Mouse (Mus musculus): ENCODE data around the gene Oat. TPM values are rescaled to one million over a fixed set of nuclear protein-coding genes. Genes with fewer than 3 reads are reported as not detected.

Gene Oat
- polyA plus RNA-seq, 2 experiments = 169 to 250 TPM

- Histone ChIP-seq H3K27me3 (ENCODE audit: control insufficient read depth, insufficient read depth, low read length) (no peaks in the 10 kb centered on the region), H3K27ac (replicated peaks; ENCODE audit: low read depth, low read length) (no peak overlapping the region)
- WGBS = 29% methylated on average over 2 of the region's 2 CpGs
These were observed 67.1 kb downstream of the Oat start for GRCm38 (mm10) chr7:132509110-132509509.

More at GRCm38 (mm10) chr7:132509110-132509509, 67.1 kb downstream of the Oat start:
- DNase-seq (ENCODE audit: low spot score) (peak; percentile 25), ATAC-seq (ENCODE audit: low FRiP score, low read depth) (no peak)
- no peak overlapping the region for H3K4me2 ChIP-seq (replicated peaks; ENCODE audit: low read depth, low read length, severe bottlenecking)
- H3K9me3 ChIP-seq (ENCODE audit: control insufficient read depth, low read length) = no peaks in the 10 kb centered on the region
- no peaks in the 10 kb centered on the region for H3K36me3 ChIP-seq (ENCODE audit: control insufficient read depth, insufficient read depth, low read length)
- H3K4me3 ChIP-seq (replicated peaks; ENCODE audit: low read length) = no peak overlapping the region
- no peak for TF ChIP-seq POLR2A (IDR thresholded peaks at IDR 0.05; ENCODE audit: borderline replicate concordance, extremely low read depth, insufficient read depth, insufficient read length)
- peaks cover 5% of the 10 kb centered on the region; the same call in 1 of the 2 replicates for H3K4me1 ChIP-seq (ENCODE audit: control insufficient read depth, insufficient read depth, low read length)
- H3K9ac ChIP-seq (ENCODE audit: low read depth, low read length, severe bottlenecking) = no peak overlapping the region

Other genes starting within 250 kb of the Oat start
- 0.10 and 0.17 TPM in 2 replicates for gene Nkx1-2, start 23.2 kb upstream of the Oat start, polyA plus RNA-seq (2012; rRNA removed)
- gene Nkx1-2, start 23.2 kb upstream of the Oat start, polyA plus RNA-seq (2014; fragmentation: Nextera tagmentation; extraction: Ambion mirVana) = 0.08 and 0.21 TPM in 2 replicates
- 20.9 and 21.0 TPM in 2 replicates for gene Lhpp, start 34.2 kb upstream of the Oat start, polyA plus RNA-seq (2012; rRNA removed)
- gene Lhpp, start 34.2 kb upstream of the Oat start, polyA plus RNA-seq (2014; fragmentation: Nextera tagmentation; extraction: Ambion mirVana) = 22.5 and 24.9 TPM in 2 replicates
- gene Fam53b, start 237.5 kb upstream of the Oat start, polyA plus RNA-seq (2012; rRNA removed) = 15.1 and 17.3 TPM in 2 replicates
- gene Fam53b, start 237.5 kb upstream of the Oat start, polyA plus RNA-seq (2014; fragmentation: Nextera tagmentation; extraction: Ambion mirVana) = 20.8 and 25.0 TPM in 2 replicates

Data from limb, embryonic 14.5 days (tissue).